Mouse (Mus musculus): ENCODE data around the gene Ttbk2.

DNA sequence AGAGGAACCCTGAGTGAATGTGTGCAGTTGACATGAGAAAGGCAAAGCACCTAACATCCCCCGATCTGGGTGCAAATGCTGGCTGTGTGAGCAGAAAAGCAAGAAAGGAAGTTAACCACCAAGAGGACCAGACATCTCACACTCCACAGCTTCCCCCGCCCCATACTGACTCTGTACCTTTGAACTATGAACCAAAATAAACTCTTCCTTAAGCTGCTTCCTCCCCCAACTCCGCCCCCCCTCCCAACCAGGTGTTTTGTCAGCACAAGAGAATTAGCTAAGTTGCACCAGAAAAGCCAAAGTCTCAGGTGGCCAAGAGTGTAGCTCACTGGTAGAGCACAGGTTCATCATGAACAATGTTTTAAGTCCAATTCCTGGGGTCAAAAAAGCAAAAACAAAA lies 2.7 kb upstream of the Ttbk2 start:
- TF ChIP-seq CTCF (IDR thresholded peaks at IDR 0.05; ENCODE audit: low read depth) (no peak), EP300 (optimal IDR thresholded peaks at IDR 0.05) (no peak)
